Mouse (Mus musculus): ENCODE measurements around the gene Kdm5a. TPM values are rescaled to one million over a fixed set of nuclear protein-coding genes. Genes with fewer than 3 reads are reported as not detected.

Kdm5a gene
- polyA plus RNA-seq, 1 experiment from 2014 or later = 26.3 TPM

- H3K9me3 ChIP-seq (ENCODE audit: control insufficient read depth, low read length) = no peaks in the 10 kb centered on the region
- H3K36me3 ChIP-seq (ENCODE audit: control insufficient read depth, insufficient read depth, low read length) = no peaks in the 10 kb centered on the region
- H3K4me2 ChIP-seq (ENCODE audit: low read length) = peak overlapping the region; percentile 86
- peak overlapping the region; percentile 56 for H3K9ac ChIP-seq (ENCODE audit: low read depth, low read length)
- no peaks in the 10 kb centered on the region for H3K27me3 ChIP-seq (replicated peaks; ENCODE audit: control insufficient read depth, insufficient read depth, low read length)
- 2% methylated on average over 31 of the region's 31 CpGs for WGBS
- peaks cover 6% of the 10 kb centered on the region for H3K4me1 ChIP-seq (ENCODE audit: control insufficient read depth, insufficient read depth, low read depth, low read length)
- ATAC-seq = peak; percentile 99
- H3K27ac ChIP-seq (ENCODE audit: low read depth, low read length) = peak overlapping the region; percentile 55; the same call in 1 of the 2 replicates
- H3K4me3 ChIP-seq (ENCODE audit: low read length) = peak overlapping the region; percentile 59
These were observed 6.7 kb upstream of the Kdm5a start for GRCm38 (mm10) chr6:120356951-120357945.

- H3K4me3 ChIP-seq (ENCODE audit: low read length) = no peak overlapping the region
- no peaks in the 10 kb centered on the region for H3K27me3 ChIP-seq (replicated peaks; ENCODE audit: control insufficient read depth, insufficient read depth, low read length)
- no peak overlapping the region for H3K4me2 ChIP-seq (ENCODE audit: low read length)
- H3K27ac ChIP-seq (ENCODE audit: low read depth, low read length) = no peak overlapping the region
- H3K9ac ChIP-seq (ENCODE audit: low read depth, low read length) = no peak overlapping the region
- H3K9me3 ChIP-seq (ENCODE audit: control insufficient read depth, low read length) = no peaks in the 10 kb centered on the region
- no peaks in the 10 kb centered on the region for H3K36me3 ChIP-seq (ENCODE audit: control insufficient read depth, insufficient read depth, low read length)
- no peak for ATAC-seq
- peaks cover 15% of the 10 kb centered on the region for H3K4me1 ChIP-seq (ENCODE audit: control insufficient read depth, insufficient read depth, low read depth, low read length)
- WGBS = 97% methylated on average over 2 of the region's 2 CpGs
These were observed 1.8 kb upstream of the Kdm5a start for GRCm38 (mm10) chr6:120362124-120362523.

- H3K4me3 ChIP-seq (ENCODE audit: low read length) = peak overlapping the region; percentile 88
- WGBS = 30% methylated on average over 15 of the region's 15 CpGs
- peak overlapping the region; percentile 75 for H3K4me2 ChIP-seq (ENCODE audit: low read length)
- peak overlapping the region; percentile 92 for H3K27ac ChIP-seq (ENCODE audit: low read depth, low read length)
- no peaks in the 10 kb centered on the region for H3K9me3 ChIP-seq (ENCODE audit: control insufficient read depth, low read length)
- no peaks in the 10 kb centered on the region for H3K27me3 ChIP-seq (replicated peaks; ENCODE audit: control insufficient read depth, insufficient read depth, low read length)
- no peak for ATAC-seq
- peaks cover 15% of the 10 kb centered on the region for H3K4me1 ChIP-seq (ENCODE audit: control insufficient read depth, insufficient read depth, low read depth, low read length)
- H3K9ac ChIP-seq (ENCODE audit: low read depth, low read length) = peak overlapping the region; percentile 88
- peaks cover 4% of the 10 kb centered on the region; the same call in 1 of the 2 replicates for H3K36me3 ChIP-seq (ENCODE audit: control insufficient read depth, insufficient read depth, low read length)
These were observed 893 bp upstream of the Kdm5a start for GRCm38 (mm10) chr6:120362774-120363687.

GRCm38 (mm10) chr6:120364523-120364905 is 590 bp downstream of the Kdm5a start:
- ATAC-seq = peak; percentile 5
- peak overlapping the region; percentile 86 for H3K4me2 ChIP-seq (ENCODE audit: low read length)
- H3K4me1 ChIP-seq (ENCODE audit: control insufficient read depth, insufficient read depth, low read depth, low read length) = peaks cover 15% of the 10 kb centered on the region
- peak overlapping the region; percentile 92 for H3K27ac ChIP-seq (ENCODE audit: low read depth, low read length)
- peak overlapping the region; percentile 88 for H3K9ac ChIP-seq (ENCODE audit: low read depth, low read length)
- no peaks in the 10 kb centered on the region for H3K9me3 ChIP-seq (ENCODE audit: control insufficient read depth, low read length)
- peak overlapping the region; percentile 88 for H3K4me3 ChIP-seq (ENCODE audit: low read length)
- peaks cover 15% of the 10 kb centered on the region for H3K36me3 ChIP-seq (ENCODE audit: control insufficient read depth, insufficient read depth, low read length)
- H3K27me3 ChIP-seq (replicated peaks; ENCODE audit: control insufficient read depth, insufficient read depth, low read length) = no peaks in the 10 kb centered on the region
- WGBS = under 1% methylated on average over 29 of the region's 31 CpGs

GRCm38 (mm10) chr6:120365051-120365450 is 1.1 kb downstream of the Kdm5a start:
- no peak overlapping the region for H3K27ac ChIP-seq (ENCODE audit: low read depth, low read length)
- peak overlapping the region; percentile 88 for H3K4me3 ChIP-seq (ENCODE audit: low read length)
- peak overlapping the region; percentile 86 for H3K4me2 ChIP-seq (ENCODE audit: low read length)
- WGBS = 4% methylated on average over 15 of the region's 15 CpGs
- H3K9me3 ChIP-seq (ENCODE audit: control insufficient read depth, low read length) = no peaks in the 10 kb centered on the region
- H3K4me1 ChIP-seq (ENCODE audit: control insufficient read depth, insufficient read depth, low read depth, low read length) = peaks cover 15% of the 10 kb centered on the region
- H3K27me3 ChIP-seq (replicated peaks; ENCODE audit: control insufficient read depth, insufficient read depth, low read length) = no peaks in the 10 kb centered on the region
- ATAC-seq = no peak
- peak overlapping the region; percentile 88 for H3K9ac ChIP-seq (ENCODE audit: low read depth, low read length)
- H3K36me3 ChIP-seq (ENCODE audit: control insufficient read depth, insufficient read depth, low read length) = peaks cover 20% of the 10 kb centered on the region

- 91% methylated on average over 2 of the region's 2 CpGs for WGBS
- H3K27ac ChIP-seq (ENCODE audit: low read depth, low read length) = no peak overlapping the region
- no peaks in the 10 kb centered on the region for H3K27me3 ChIP-seq (replicated peaks; ENCODE audit: control insufficient read depth, insufficient read depth, low read length)
- H3K9ac ChIP-seq (ENCODE audit: low read depth, low read length) = no peak overlapping the region
- H3K4me2 ChIP-seq (ENCODE audit: low read length) = no peak overlapping the region
- ATAC-seq = no peak
- no peaks in the 10 kb centered on the region for H3K9me3 ChIP-seq (ENCODE audit: control insufficient read depth, low read length)
- no peaks in the 10 kb centered on the region for H3K4me1 ChIP-seq (ENCODE audit: control insufficient read depth, insufficient read depth, low read depth, low read length)
- peaks cover 40% of the 10 kb centered on the region for H3K36me3 ChIP-seq (ENCODE audit: control insufficient read depth, insufficient read depth, low read length)
- H3K4me3 ChIP-seq (ENCODE audit: low read length) = no peak overlapping the region
These were observed 12.8 kb downstream of the Kdm5a start for GRCm38 (mm10) chr6:120376736-120377135.

GRCm38 (mm10) chr6:120390054-120390453 is 26.1 kb downstream of the Kdm5a start:
- Histone ChIP-seq H3K4me1 (ENCODE audit: control insufficient read depth, insufficient read depth, low read depth, low read length) (no peaks in the 10 kb centered on the region), H3K4me3 (ENCODE audit: low read length) (no peak overlapping the region), H3K27me3 (replicated peaks; ENCODE audit: control insufficient read depth, insufficient read depth, low read length) (no peaks in the 10 kb centered on the region), H3K27ac (ENCODE audit: low read depth, low read length) (no peak overlapping the region), H3K9ac (ENCODE audit: low read depth, low read length) (no peak overlapping the region), H3K4me2 (ENCODE audit: low read length) (no peak overlapping the region), H3K36me3 (ENCODE audit: control insufficient read depth, insufficient read depth, low read length) (peaks cover 17% of the 10 kb centered on the region), H3K9me3 (ENCODE audit: control insufficient read depth, low read length) (no peaks in the 10 kb centered on the region)
- 90% methylated on average over 3 of the region's 3 CpGs for WGBS
- no peak for ATAC-seq

- Histone ChIP-seq H3K4me2 (ENCODE audit: low read length) (no peak overlapping the region), H3K4me1 (ENCODE audit: control insufficient read depth, insufficient read depth, low read depth, low read length) (no peaks in the 10 kb centered on the region), H3K9ac (ENCODE audit: low read depth, low read length) (no peak overlapping the region), H3K36me3 (ENCODE audit: control insufficient read depth, insufficient read depth, low read length) (peaks cover 17% of the 10 kb centered on the region), H3K9me3 (ENCODE audit: control insufficient read depth, low read length) (no peaks in the 10 kb centered on the region), H3K4me3 (ENCODE audit: low read length) (no peak overlapping the region), H3K27me3 (replicated peaks; ENCODE audit: control insufficient read depth, insufficient read depth, low read length) (no peaks in the 10 kb centered on the region), H3K27ac (ENCODE audit: low read depth, low read length) (no peak overlapping the region)
- WGBS = 95% methylated on average over 2 of the region's 2 CpGs
- ATAC-seq = no peak
These were observed 28.9 kb downstream of the Kdm5a start for GRCm38 (mm10) chr6:120392811-120393210.
